ENCODE assay signal across 16 mouse cellular contexts in genomic region chr11:68018191-68018590, GRCm38 (mm10). TPM values are rescaled to one million over a fixed set of nuclear protein-coding genes. Genes with fewer than 3 reads are reported as not detected.
"Had no signal": no experiment of that assay in that cellular context is flagged by ENCODE, and none has a peak within 500 bp of the region (broad histone marks: within the 10 kb centered on the region; RNA-seq: fewer than 3 reads in every experiment).

No protein-coding gene starts in this region.

- H3K4me3 ChIP-seq: limb, embryonic 12.5 days; liver, embryonic 13.5 days; lung, embryonic 15.5 days; midbrain, embryonic 10.5 days; myocyte; neural tube, embryonic 15.5 days had no signal

- H3K27ac ChIP-seq: liver, embryonic 13.5 days; lung, embryonic 15.5 days; midbrain, embryonic 10.5 days; neural tube, embryonic 15.5 days had no signal

- H3K9me3 ChIP-seq: limb, embryonic 12.5 days; liver, embryonic 13.5 days; lung, embryonic 15.5 days; midbrain, embryonic 10.5 days; neural tube, embryonic 15.5 days had no signal

- H3K36me3 ChIP-seq: limb, embryonic 12.5 days; liver, embryonic 13.5 days; lung, embryonic 15.5 days; midbrain, embryonic 10.5 days; neural tube, embryonic 15.5 days had no signal

- DNase-seq: kidney, adult 9 months; kidney, postnatal 14 days; liver; liver, embryonic 13.5 days; liver, postnatal 0 days; lung, postnatal 36 days; midbrain, embryonic 14.5 days; right cerebral cortex, adult 18-20 months; thymus, adult 18-20 months; thymus, postnatal 14 days had no signal

- H3K4me2 ChIP-seq: limb, embryonic 12.5 days; liver, embryonic 13.5 days; lung, embryonic 15.5 days; neural tube, embryonic 15.5 days had no signal

- H3K27me3 ChIP-seq: limb, embryonic 12.5 days; liver, embryonic 13.5 days; lung, embryonic 15.5 days; neural tube, embryonic 15.5 days had no signal

- H3K9ac ChIP-seq: limb, embryonic 12.5 days; liver, embryonic 13.5 days; liver, postnatal 0 days; lung, embryonic 15.5 days; neural tube, embryonic 15.5 days had no signal

- ATAC-seq: liver, postnatal 0 days had no signal

RNA-seq across cellular contexts. Expression of gene Cfap52, which starts 52.7 kb away (rescaled TPM):
- total RNA-seq: megakaryocyte, adult 5-6 weeks had no signal
- polyA plus RNA-seq: liver, embryonic 13.5 days; liver, postnatal 0 days had no signal
